Mouse (Mus musculus) forebrain, embryonic 16.5 days (tissue): ENCODE measurements at regions not wholly inside any gene's neighbourhood (a gene's known extent, or its start where the extent isn't known, plus 50 kb on each side); places are given as distances from the start of the nearest gene placed in this dataset.

Experiments
- ATAC-seq: fragments of 200-750 bp; cut with Nextera tagmentation; 2 replicates; pipeline ENCODE4 v1.8.0; 2017; ENCODE audit warnings: mild to moderate bottlenecking, moderate library complexity
- H3K27ac ChIP-seq: fragments of 300-500 bp; sonication (generic); 2 replicates; pipeline ENCODE4 v1.5.1; 2014; ENCODE audit warnings: low read length, control low read depth
- H3K27me3 ChIP-seq: fragments of 300-500 bp; sonication (generic); replicated peaks from 2 replicates; pipeline ENCODE4 v1.6.1; 2014; ENCODE audit warnings: low read length; ENCODE audit not compliant: control insufficient read depth, insufficient read depth
- H3K36me3 ChIP-seq: fragments of 300-500 bp; sonication (generic); 2 replicates; pipeline ENCODE4 v1.6.1; 2014; ENCODE audit not compliant: control insufficient read depth, insufficient read depth
- H3K4me1 ChIP-seq: fragments of 300-500 bp; sonication (generic); replicated peaks from 2 replicates; pipeline ENCODE4 v1.6.1; 2014; ENCODE audit warnings: low read length; ENCODE audit not compliant: control insufficient read depth, insufficient read depth
- H3K4me2 ChIP-seq: fragments of 300-500 bp; sonication (generic); 2 replicates; pipeline ENCODE4 v1.6.1; 2014; ENCODE audit warnings: mild to moderate bottlenecking, low read length, control low read depth
- H3K4me3 ChIP-seq: fragments of 300-500 bp; sonication (generic); replicated peaks from 2 replicates; pipeline ENCODE4 v1.5.1; 2014; ENCODE audit warnings: mild to moderate bottlenecking, low read length, control low read depth
- H3K9ac ChIP-seq: fragments of 300-500 bp; sonication (generic); replicated peaks from 2 replicates; pipeline ENCODE4 v1.6.1; 2014; ENCODE audit warnings: low read depth, low read length, control low read depth
- H3K9me3 ChIP-seq: fragments of 300-500 bp; sonication (generic); 2 replicates; pipeline ENCODE4 v1.6.1; 2016; ENCODE audit warnings: low read length; ENCODE audit not compliant: control insufficient read depth
- WGBS: fragments of 180-500 bp; shearing (Covaris S2); extraction: QIAGEN DNeasy Blood & Tissue Kit; methylation state at CpG from one replicate; pipeline ENCODE4 v1.1.7; 2014; 5-methylcytosine and 5-hydroxymethylcytosine counted together

GRCm38 (mm10) chr13:48717036-48717435 lies 54.2 kb downstream of the Barx1 start:
- Histone ChIP-seq H3K4me2 (no peak overlapping the region), H3K4me1 (no peaks in the 10 kb centered on the region; the same call in 1 of the 2 replicates), H3K9ac (no peak overlapping the region), H3K36me3 (no peaks in the 10 kb centered on the region), H3K9me3 (0 out of 2 replicates have a peak, but pooled peaks cover 5% of the 10 kb centered on the region), H3K27ac (no peak overlapping the region), H3K27me3 (peaks cover 2% of the 10 kb centered on the region; the same call in 1 of the 2 replicates), H3K4me3 (no peak overlapping the region)
- WGBS, result 57% methylated on average over 16 of the region's 16 CpGs
- ATAC-seq, result no peak

GRCm38 (mm10) chr13:48717451-48717850 lies 54.7 kb downstream of the Barx1 start:
- H3K27ac ChIP-seq, result no peak overlapping the region
- H3K9ac ChIP-seq, result no peak overlapping the region
- 0 out of 2 replicates have a peak, but pooled peaks cover 5% of the 10 kb centered on the region for H3K9me3 ChIP-seq
- H3K4me1 ChIP-seq, result no peaks in the 10 kb centered on the region; the same call in 1 of the 2 replicates
- no peak for ATAC-seq
- no peaks in the 10 kb centered on the region for H3K36me3 ChIP-seq
- no peak overlapping the region for H3K4me2 ChIP-seq
- H3K4me3 ChIP-seq, result no peak overlapping the region
- H3K27me3 ChIP-seq, result peaks cover 2% of the 10 kb centered on the region; the same call in 1 of the 2 replicates
- WGBS, result 34% methylated on average over 10 of the region's 10 CpGs

- WGBS, result 10% methylated on average over 8 of the region's 8 CpGs
- H3K36me3 ChIP-seq, result no peaks in the 10 kb centered on the region
- 0 out of 2 replicates have a peak, but pooled peaks cover 7% of the 10 kb centered on the region for H3K27me3 ChIP-seq
- no peak overlapping the region for H3K4me2 ChIP-seq
- no peak for ATAC-seq
- no peak overlapping the region for H3K27ac ChIP-seq
- no peaks in the 10 kb centered on the region for H3K4me1 ChIP-seq
- H3K9me3 ChIP-seq, result 0 out of 2 replicates have a peak, but pooled peaks cover 5% of the 10 kb centered on the region
- no peak overlapping the region for H3K4me3 ChIP-seq
- no peak overlapping the region for H3K9ac ChIP-seq
Measured at GRCm38 (mm10) chr13:48723676-48724075, 60.9 kb downstream of the Barx1 start.

- no peak overlapping the region for H3K4me3 ChIP-seq
- H3K9me3 ChIP-seq, result no peaks in the 10 kb centered on the region
- H3K27ac ChIP-seq, result no peak overlapping the region
- H3K4me1 ChIP-seq, result peaks cover 5% of the 10 kb centered on the region
- no peaks in the 10 kb centered on the region for H3K36me3 ChIP-seq
- no peak for ATAC-seq
- WGBS, result 45% methylated on average over 4 of the region's 4 CpGs
- no peak overlapping the region for H3K9ac ChIP-seq
- H3K27me3 ChIP-seq, result peaks cover 27% of the 10 kb centered on the region
- no peak overlapping the region for H3K4me2 ChIP-seq
Measured at GRCm38 (mm10) chr13:48726430-48726829, 63.6 kb downstream of the Barx1 start.

- H3K27ac ChIP-seq, result no peak overlapping the region
- 0 out of 2 replicates have a peak overlapping the region, but pooled peaks have one; percentile 31 for H3K9ac ChIP-seq
- H3K36me3 ChIP-seq, result no peaks in the 10 kb centered on the region
- peak; percentile 55 for ATAC-seq
- peaks cover 39% of the 10 kb centered on the region for H3K27me3 ChIP-seq
- WGBS, result 2% methylated on average over 49 of the region's 51 CpGs
- peak overlapping the region; percentile 23 for H3K4me3 ChIP-seq
- H3K9me3 ChIP-seq, result no peaks in the 10 kb centered on the region
- H3K4me2 ChIP-seq, result peak overlapping the region; percentile 47
- H3K4me1 ChIP-seq, result peaks cover 17% of the 10 kb centered on the region
Measured at GRCm38 (mm10) chr13:48731046-48731996, 68.5 kb downstream of the Barx1 start.

- Histone ChIP-seq H3K9me3 (no peaks in the 10 kb centered on the region), H3K4me3 (no peak overlapping the region), H3K9ac (no peak overlapping the region), H3K4me2 (no peak overlapping the region), H3K4me1 (peaks cover 17% of the 10 kb centered on the region), H3K36me3 (no peaks in the 10 kb centered on the region), H3K27ac (no peak overlapping the region), H3K27me3 (peaks cover 37% of the 10 kb centered on the region)
- ATAC-seq, result no peak
- 3% methylated on average over 29 of the region's 29 CpGs for WGBS
Measured at GRCm38 (mm10) chr13:48732168-48732841, 69.5 kb downstream of the Barx1 start.

- WGBS, result 64% methylated on average over 9 of the region's 9 CpGs
- peaks cover 17% of the 10 kb centered on the region for H3K4me1 ChIP-seq
- no peak overlapping the region for H3K4me3 ChIP-seq
- H3K4me2 ChIP-seq, result no peak overlapping the region
- no peaks in the 10 kb centered on the region for H3K36me3 ChIP-seq
- no peak overlapping the region for H3K9ac ChIP-seq
- peaks cover 28% of the 10 kb centered on the region for H3K27me3 ChIP-seq
- ATAC-seq, result no peak
- no peak overlapping the region for H3K27ac ChIP-seq
- H3K9me3 ChIP-seq, result no peaks in the 10 kb centered on the region
Measured at GRCm38 (mm10) chr13:48734985-48735384, 72.2 kb downstream of the Barx1 start.

GRCm38 (mm10) chr13:48745566-48745965 lies 82.8 kb downstream of the Barx1 start:
- Histone ChIP-seq H3K9ac (no peak overlapping the region), H3K27me3 (peaks cover 6% of the 10 kb centered on the region; the same call in 1 of the 2 replicates), H3K4me1 (no peaks in the 10 kb centered on the region), H3K27ac (no peak overlapping the region), H3K9me3 (peaks cover 3% of the 10 kb centered on the region; the same call in 1 of the 2 replicates), H3K4me2 (no peak overlapping the region), H3K4me3 (no peak overlapping the region), H3K36me3 (no peaks in the 10 kb centered on the region)
- ATAC-seq, result no peak
- 59% methylated on average over 5 of the region's 5 CpGs for WGBS

- no peaks in the 10 kb centered on the region for H3K36me3 ChIP-seq
- H3K9me3 ChIP-seq, result peaks cover 3% of the 10 kb centered on the region; the same call in 1 of the 2 replicates
- no peak overlapping the region for H3K4me3 ChIP-seq
- H3K4me2 ChIP-seq, result no peak overlapping the region
- 40% methylated on average over 7 of the region's 7 CpGs for WGBS
- no peak overlapping the region for H3K27ac ChIP-seq
- H3K27me3 ChIP-seq, result peaks cover 6% of the 10 kb centered on the region; the same call in 1 of the 2 replicates
- H3K4me1 ChIP-seq, result no peaks in the 10 kb centered on the region
- ATAC-seq, result no peak
- no peak overlapping the region for H3K9ac ChIP-seq
Measured at GRCm38 (mm10) chr13:48746301-48746700, 83.5 kb downstream of the Barx1 start.
